Comparison of ENCODE assay signal across 7 mouse cellular contexts in genomic region chr4:136835621-136836386, GRCm38 (mm10). TPM values are rescaled to one million over a fixed set of nuclear protein-coding genes. Genes with fewer than 3 reads are reported as not detected.
DNase-seq lines count a peak whose midpoint lies in the region; ATAC-seq and TF ChIP-seq lines count a peak whose summit lies in the region.

Ephb2 (minus strand) TSS chr4:136835988.

- H3K9me3 ChIP-seq in embryonic facial prominence, embryonic 14.5 days (ENCODE audit: control insufficient read depth, low read length) = no peaks in the 10 kb centered on the region
- no peaks in the 10 kb centered on the region for H3K9me3 ChIP-seq in limb, embryonic 11.5 days (ENCODE audit: control insufficient read depth, low read length)
- no peaks in the 10 kb centered on the region for H3K9me3 ChIP-seq in midbrain, embryonic 14.5 days (ENCODE audit: control insufficient read depth, low read length)

- TF ChIP-seq CTCF in bone marrow macrophage, adult 2 months (IDR thresholded peaks at IDR 0.05; ENCODE audit: low read depth, low read length) = no peak

- peak; percentile 88 for DNase-seq in embryonic facial prominence, embryonic 14.5 days (ENCODE audit: low spot score)
- peak; percentile 22 to 50 for DNase-seq in heart, adult 9 months (ENCODE audit: low spot score in 2 of 2)
- DNase-seq in kidney, adult 8-10 months = peak; percentile 34 to 41
- peak; percentile 88 for DNase-seq in limb, embryonic 11.5 days (ENCODE audit: low spot score)
- peak; percentile 92 for DNase-seq in midbrain, embryonic 14.5 days
- DNase-seq in spleen, postnatal 10 days (ENCODE audit: low spot score in 2 of 2) = peak; percentile 36 to 66

- no peaks in the 10 kb centered on the region; the same call in 1 of the 2 replicates for H3K27me3 ChIP-seq in embryonic facial prominence, embryonic 14.5 days (replicated peaks; ENCODE audit: control insufficient read depth, insufficient read depth, low read length)
- H3K27me3 ChIP-seq in limb, embryonic 11.5 days (ENCODE audit: control insufficient read depth, insufficient read depth, low read length) = peaks cover 17% of the 10 kb centered on the region
- no peaks in the 10 kb centered on the region for H3K27me3 ChIP-seq in midbrain, embryonic 14.5 days (ENCODE audit: control insufficient read depth, insufficient read depth, low read length)

- peak within 1 kb of the TSS; percentile 85 for H3K9ac ChIP-seq in embryonic facial prominence, embryonic 14.5 days (ENCODE audit: low read depth, low read length)
- H3K9ac ChIP-seq in limb, embryonic 11.5 days (ENCODE audit: low read length) = peak within 1 kb of the TSS; percentile 86
- peak within 1 kb of the TSS; percentile 94 for H3K9ac ChIP-seq in midbrain, embryonic 14.5 days (replicated peaks; ENCODE audit: low read length)

- WGBS in embryonic facial prominence, embryonic 14.5 days = 0% methylated on average over 24 of the region's 88 CpGs
- WGBS in limb, embryonic 11.5 days = under 1% methylated on average over 72 of the region's 88 CpGs
- WGBS in midbrain, embryonic 14.5 days = under 1% methylated on average over 81 of the region's 88 CpGs

- peak; percentile 85 for ATAC-seq in embryonic facial prominence, embryonic 14.5 days (ENCODE audit: low read depth)
- ATAC-seq in limb, embryonic 11.5 days (ENCODE audit: insufficient number of reproducible peaks, low FRiP score, low TSS enrichment, low read depth) = peak; percentile 73
- peak; percentile 80 for ATAC-seq in midbrain, embryonic 14.5 days (ENCODE audit: low FRiP score, low TSS enrichment)

- peak within 1 kb of the TSS; percentile 95 for H3K4me2 ChIP-seq in embryonic facial prominence, embryonic 14.5 days (ENCODE audit: low read depth, low read length)
- peak within 1 kb of the TSS; percentile 89 for H3K4me2 ChIP-seq in limb, embryonic 11.5 days (ENCODE audit: low read depth, severe bottlenecking)
- peak within 1 kb of the TSS; percentile 92 for H3K4me2 ChIP-seq in midbrain, embryonic 14.5 days (ENCODE audit: low read length)

- H3K27ac ChIP-seq in bone marrow macrophage, adult 2 months (ENCODE audit: insufficient read depth, low read depth, low read length) = no peak within 1 kb of the TSS
- H3K27ac ChIP-seq in embryonic facial prominence, embryonic 14.5 days (replicated peaks; ENCODE audit: low read depth, low read length) = peak within 1 kb of the TSS; percentile 96
- peak within 1 kb of the TSS; percentile 68 for H3K27ac ChIP-seq in limb, embryonic 11.5 days (replicated peaks; ENCODE audit: low read depth, low read length)
- H3K27ac ChIP-seq in midbrain, embryonic 14.5 days (replicated peaks; ENCODE audit: low read depth, low read length) = peak within 1 kb of the TSS; percentile 100

- TF ChIP-seq POLR2A in bone marrow macrophage, adult 2 months (IDR thresholded peaks at IDR 0.05; ENCODE audit: borderline replicate concordance, low read depth, low read length) = no peak

- peak within 1 kb of the TSS; percentile 33 for H3K4me3 ChIP-seq in bone marrow macrophage, adult 2 months (ENCODE audit: insufficient read depth, low read length)
- H3K4me3 ChIP-seq in embryonic facial prominence, embryonic 14.5 days (ENCODE audit: low read depth, low read length) = peak within 1 kb of the TSS; percentile 89
- peak within 1 kb of the TSS; percentile 83 for H3K4me3 ChIP-seq in limb, embryonic 11.5 days (ENCODE audit: low read depth, low read length)
- H3K4me3 ChIP-seq in midbrain, embryonic 14.5 days (replicated peaks; ENCODE audit: low read depth, low read length) = peak within 1 kb of the TSS; percentile 93

- no peaks in the 10 kb centered on the region for H3K4me1 ChIP-seq in bone marrow macrophage, adult 2 months (ENCODE audit: control insufficient read depth, insufficient read depth, low read length)
- peaks cover 36% of the 10 kb centered on the region for H3K4me1 ChIP-seq in embryonic facial prominence, embryonic 14.5 days (ENCODE audit: control insufficient read depth, insufficient read depth, low read length)
- H3K4me1 ChIP-seq in limb, embryonic 11.5 days (ENCODE audit: control insufficient read depth, insufficient read depth, low read length) = peaks cover 36% of the 10 kb centered on the region
- H3K4me1 ChIP-seq in midbrain, embryonic 14.5 days (ENCODE audit: control insufficient read depth, insufficient read depth, low read length) = peaks cover 57% of the 10 kb centered on the region

- H3K36me3 ChIP-seq in embryonic facial prominence, embryonic 14.5 days (ENCODE audit: control insufficient read depth, insufficient read depth, low read length) = no peaks in the 10 kb centered on the region
- no peaks in the 10 kb centered on the region for H3K36me3 ChIP-seq in limb, embryonic 11.5 days (ENCODE audit: control insufficient read depth, insufficient read depth, low read length)
- no peaks in the 10 kb centered on the region for H3K36me3 ChIP-seq in midbrain, embryonic 14.5 days (ENCODE audit: control insufficient read depth, insufficient read depth, low read length)

RNA-seq across cellular contexts. Expression of gene Ephb2, which starts in this region (rescaled TPM):
- not detected in 2 replicates for polyA plus RNA-seq in bone marrow macrophage, adult 2 months (2012; ENCODE audit: insufficient read depth, insufficient read length, missing spikeins)
- polyA plus RNA-seq in embryonic facial prominence, embryonic 14.5 days (2014; fragmentation: Nextera tagmentation; extraction: Ambion mirVana) = 14.8 and 14.9 TPM in 2 replicates
- 12.5 and 16.2 TPM in 2 replicates for polyA plus RNA-seq in limb, embryonic 11.5 days (2014; fragmentation: Nextera tagmentation; extraction: Ambion mirVana)
- polyA plus RNA-seq in midbrain, embryonic 14.5 days (2014; fragmentation: Nextera tagmentation; extraction: Ambion mirVana) = 27.6 and 32.8 TPM in 2 replicates

Comparison
In these comparisons a context has a peak if more than half of its experiments do, and no peak if none do; other contexts are left out.
1. RNA of gene Ephb2 (polyA plus RNA-seq): 27.6 to 32.8 TPM in midbrain, embryonic 14.5 days, 14.8 to 14.9 TPM in embryonic facial prominence, embryonic 14.5 days and 12.5 to 16.2 TPM in limb, embryonic 11.5 days; not detected in bone marrow macrophage, adult 2 months; every median in the first group is over 10 times any median in the second.
2. H3K4me3 ChIP-seq: peak in every context shown above with its lines; median percentile 93 in midbrain, embryonic 14.5 days; 89 in embryonic facial prominence, embryonic 14.5 days; 83 in limb, embryonic 11.5 days; 33 in bone marrow macrophage, adult 2 months.
3. DNase-seq: peak in every context shown above with its lines; median percentile 92 in midbrain, embryonic 14.5 days; 88 in embryonic facial prominence, embryonic 14.5 days; 88 in limb, embryonic 11.5 days; 51 in spleen, postnatal 10 days; 38 in kidney, adult 8-10 months; 36 in heart, adult 9 months.
4. Peak in every context shown above with its lines, with median percentiles within 50 percentile points of each other: ATAC-seq, H3K4me2 ChIP-seq and H3K9ac ChIP-seq.